Mouse (Mus musculus) CD8-positive naive resting alpha-beta T cell, adult 2 months (primary cell): ENCODE measurements at regions not wholly inside any gene's neighbourhood (a gene's known extent, or its start where the extent isn't known, plus 50 kb on each side); places are given as distances from the start of the nearest gene placed in this dataset.

Experiments used
- DNase-seq, 2 experiments: peaks; one replicate each; pipeline ENCODE4 v3.0.0; 2022; ENCODE audit warnings: low read depth in 2 of 2, low spot score in 2 of 2

DNA sequence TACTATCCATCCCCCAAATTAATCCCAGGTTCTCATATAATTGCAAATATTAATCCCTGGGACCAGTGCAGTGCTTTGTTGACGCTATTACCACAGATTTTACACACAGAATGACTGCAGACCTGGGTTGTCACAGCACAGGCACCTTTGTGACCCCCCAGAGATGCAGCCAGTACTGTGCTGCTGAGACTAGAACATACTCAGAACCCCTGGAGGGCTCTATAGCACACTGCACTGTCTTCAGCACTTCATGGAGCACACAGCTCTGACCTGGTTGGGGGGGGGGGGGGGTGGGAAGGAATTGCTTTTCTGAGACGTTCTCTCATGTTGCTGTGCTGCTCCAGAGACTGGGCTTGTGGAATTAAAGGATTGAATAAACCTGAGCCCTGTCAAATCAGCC, 154.9 kb upstream of the Gm34302 start:
- DNase-seq = no peak

DNA sequence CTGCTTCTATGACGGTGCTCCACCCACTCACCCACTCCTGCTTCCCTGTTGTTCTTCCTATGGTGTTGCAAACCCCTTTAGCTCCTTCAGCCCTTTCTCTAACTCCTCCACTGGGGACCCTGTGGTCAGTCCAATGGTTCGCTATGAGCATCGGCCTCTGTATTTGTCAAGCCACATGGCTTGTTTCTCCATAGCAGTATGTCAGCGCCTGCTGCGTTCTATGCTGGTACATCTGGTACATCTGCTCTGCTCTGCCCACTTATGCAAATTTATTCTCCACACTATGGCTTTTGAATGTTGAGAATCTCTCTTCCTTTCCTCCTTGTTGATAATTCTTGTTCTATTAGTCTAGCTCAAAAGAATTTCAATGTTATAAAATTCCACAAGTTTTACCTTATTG, 154.2 kb upstream of the Gm34302 start:
- no peak for DNase-seq

DNA sequence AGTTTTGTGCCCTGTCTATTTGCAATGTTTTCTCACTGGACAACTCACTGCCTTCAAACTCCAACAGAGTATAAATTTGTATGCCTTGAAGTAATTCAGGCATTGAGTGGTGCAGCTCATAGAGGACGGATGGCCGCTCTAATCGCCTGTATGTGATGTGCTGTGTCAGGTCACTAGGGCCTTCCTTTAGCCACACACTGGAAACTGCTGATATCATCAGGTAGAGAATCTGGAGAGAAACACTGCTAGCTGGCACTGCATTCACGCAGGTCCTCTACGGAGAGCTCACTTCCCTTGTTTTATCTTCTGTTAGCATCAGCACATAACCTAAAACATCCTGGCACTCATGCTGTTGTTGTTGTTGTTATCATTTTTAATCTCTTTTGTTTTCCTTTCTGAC, 144.0 kb upstream of the Gm34302 start:
- no peak for DNase-seq

DNA sequence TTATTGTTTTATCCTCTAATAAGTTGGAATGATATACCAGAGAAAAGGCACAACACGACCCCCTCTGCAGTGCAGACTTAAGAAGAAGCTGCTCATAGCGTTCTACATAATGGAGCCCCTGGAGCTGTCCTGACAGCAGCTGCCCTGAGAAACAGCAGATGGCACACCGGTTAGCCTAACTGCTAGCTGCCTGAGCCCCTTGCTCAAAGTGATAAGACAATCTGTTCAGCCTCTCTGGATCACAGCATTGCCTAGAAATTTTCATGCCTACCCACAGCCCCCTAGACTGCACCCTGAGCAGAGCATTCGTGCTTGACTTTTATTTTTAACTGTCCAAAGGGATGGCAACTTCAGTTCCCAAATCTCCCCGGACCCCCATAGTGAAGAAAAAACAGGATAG, 132.4 kb upstream of the Gm34302 start:
- no peak for DNase-seq

DNA sequence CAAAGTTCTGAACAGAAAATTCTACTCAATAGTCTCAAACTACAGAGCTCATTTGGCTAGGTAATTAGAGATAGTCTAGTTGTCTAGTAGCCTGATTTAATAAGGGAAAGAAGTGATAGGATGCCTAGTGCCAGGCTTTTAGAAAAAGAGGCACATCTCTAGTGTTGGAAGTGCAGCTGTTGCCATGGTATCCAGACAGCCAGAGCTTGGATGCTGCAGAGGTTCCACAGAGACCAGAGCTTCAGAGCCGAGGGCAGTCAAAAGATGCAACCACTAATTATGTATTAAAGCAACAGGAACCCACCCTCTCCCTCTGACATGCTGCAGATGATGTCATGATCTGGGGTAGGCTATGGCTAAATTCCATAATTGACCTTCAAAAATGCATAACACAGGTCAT, 130.0 kb upstream of the Gm34302 start:
- no peak for DNase-seq

DNA sequence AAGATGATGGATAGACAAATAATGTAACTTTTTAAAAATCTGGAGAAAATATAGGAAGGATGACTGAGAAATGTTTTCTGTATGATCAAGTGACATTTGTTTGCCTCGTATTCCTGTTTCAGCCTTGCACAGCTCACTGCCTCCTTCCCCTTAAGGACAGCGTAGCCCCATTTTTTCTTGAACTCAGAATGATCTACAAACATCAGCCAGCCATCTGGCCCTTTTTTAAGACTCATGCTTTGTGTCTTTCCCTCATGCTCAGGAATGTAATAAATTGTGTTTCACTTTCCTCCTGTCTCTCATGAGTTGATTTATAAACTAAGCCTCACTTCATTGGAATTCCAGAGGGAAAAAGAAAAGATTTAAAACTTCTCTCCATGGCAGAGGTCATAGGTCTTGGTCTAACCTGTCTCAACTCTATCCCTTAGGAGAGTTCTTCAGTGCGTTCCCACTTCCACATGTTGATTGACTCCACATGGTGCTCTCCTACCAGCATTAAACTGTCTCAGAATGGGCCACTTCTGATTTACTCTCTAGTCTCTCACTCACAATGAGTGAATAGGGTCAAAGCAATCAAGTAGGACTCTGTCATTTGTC, 129.2 kb upstream of the Gm34302 start:
- DNase-seq = no peak

DNA sequence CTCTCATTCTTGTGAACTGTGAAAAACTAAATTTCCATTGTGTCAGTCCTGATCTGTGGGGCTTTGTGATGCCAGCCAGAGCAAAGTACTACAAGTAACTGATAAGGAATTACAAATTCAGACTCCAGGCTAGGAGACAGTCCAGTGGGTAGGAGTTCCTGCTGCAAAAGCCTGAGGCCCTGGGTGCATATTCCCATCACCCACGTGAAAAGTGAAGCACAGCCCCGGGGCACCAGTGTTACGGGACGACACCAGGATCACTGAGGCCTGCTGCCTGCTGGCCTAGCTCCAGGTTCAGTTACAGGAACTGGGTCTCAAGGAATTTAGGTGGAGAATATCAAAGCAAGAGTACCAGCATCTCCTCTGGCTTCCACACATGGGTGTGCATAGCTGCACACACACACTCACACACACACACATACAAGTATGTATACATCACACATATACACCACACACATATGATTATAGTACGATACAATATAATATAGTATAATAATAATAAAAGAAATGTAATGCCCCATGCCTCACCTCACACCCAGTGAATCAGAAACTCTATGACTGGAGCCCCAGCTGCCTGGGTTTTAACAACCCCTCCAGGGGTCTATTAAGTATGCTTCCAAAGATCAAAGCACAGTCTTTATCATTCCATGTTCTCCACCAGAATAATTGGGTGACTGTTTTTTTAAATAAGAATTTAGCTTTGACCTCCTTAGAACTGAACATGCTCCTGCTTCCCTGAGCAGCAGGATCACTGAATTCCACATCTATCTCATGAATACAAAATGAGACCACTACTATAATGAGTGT, 126.6 kb upstream of the Gm34302 start:
- DNase-seq = no peak

DNA sequence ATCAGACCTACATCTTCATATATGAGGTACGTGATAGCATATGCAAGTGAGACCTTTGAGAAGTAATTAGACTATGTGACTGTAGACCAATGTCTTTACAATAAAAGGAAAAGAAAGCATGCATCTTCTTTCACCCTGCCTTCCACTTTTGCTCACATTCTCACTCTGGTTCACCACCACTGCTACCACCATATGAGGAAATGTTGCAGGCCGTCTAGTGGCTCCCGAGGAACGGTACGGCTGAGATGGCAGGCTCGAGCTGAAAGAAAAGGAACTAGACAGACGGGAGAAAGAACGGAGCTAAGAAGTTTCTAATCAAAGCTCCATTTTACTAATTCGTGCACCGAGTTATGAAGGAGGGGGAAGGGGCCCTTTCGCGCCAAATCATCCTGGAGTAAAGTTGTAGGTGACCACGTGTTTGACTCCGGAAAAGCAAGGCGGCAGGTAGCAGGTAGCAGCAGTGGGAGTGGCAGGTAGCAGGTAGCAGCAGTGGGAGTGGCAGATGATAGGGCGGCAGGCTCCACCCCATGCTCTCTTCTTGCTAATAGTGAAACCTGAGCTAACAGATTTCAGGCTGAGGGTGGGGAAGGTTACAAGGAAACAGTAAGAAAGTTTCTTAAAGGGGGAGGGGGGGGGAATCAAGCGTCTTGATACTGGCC, 125.9 kb upstream of the Gm34302 start:
- DNase-seq = no peak

DNA sequence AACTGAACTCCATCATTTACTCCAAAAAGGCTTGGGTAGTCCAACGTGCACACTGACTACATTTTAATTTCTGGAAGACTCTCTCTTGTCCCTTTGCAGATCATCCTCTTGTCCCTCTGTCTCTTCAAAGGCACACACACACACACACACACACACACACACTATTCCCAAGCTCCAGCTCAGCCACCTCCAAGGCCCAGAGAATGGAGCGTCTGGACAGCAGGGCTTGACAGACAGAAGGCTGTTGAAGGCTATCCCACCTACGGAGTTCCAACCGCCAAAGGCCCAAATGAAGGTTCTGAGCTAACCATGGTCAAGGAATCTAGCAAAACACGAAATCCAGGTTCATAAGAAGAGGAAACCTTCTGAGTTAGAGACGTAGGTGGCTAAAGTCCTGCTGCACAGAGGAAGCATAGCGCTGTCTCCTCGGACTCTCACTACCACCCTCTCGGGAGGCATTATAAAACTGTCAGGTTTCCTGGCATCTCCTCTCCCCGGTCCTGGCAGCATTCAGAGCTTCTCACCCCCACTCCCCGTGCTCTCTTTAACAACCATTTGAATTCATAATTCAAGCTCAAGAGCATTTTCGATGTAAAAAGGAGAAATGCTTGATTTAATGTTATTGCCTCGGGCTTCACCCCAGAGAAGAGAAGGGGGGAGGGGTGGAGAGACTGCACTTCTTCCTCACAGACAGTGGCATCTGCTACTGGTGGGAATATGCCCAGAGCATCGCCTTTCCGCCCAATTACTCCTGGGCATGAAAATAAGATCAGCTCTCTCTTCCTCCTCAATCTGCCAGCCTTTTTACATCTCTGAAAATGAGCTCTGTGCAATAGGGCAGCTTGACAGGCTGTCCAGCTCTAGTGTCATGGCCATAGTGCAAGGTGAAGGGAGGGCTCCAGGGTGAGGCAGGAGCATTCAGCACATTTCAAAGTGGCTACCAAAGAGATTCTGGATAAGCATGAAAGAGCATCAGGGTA, 99.3 kb upstream of the Gm34302 start:
- DNase-seq = no peak

DNA sequence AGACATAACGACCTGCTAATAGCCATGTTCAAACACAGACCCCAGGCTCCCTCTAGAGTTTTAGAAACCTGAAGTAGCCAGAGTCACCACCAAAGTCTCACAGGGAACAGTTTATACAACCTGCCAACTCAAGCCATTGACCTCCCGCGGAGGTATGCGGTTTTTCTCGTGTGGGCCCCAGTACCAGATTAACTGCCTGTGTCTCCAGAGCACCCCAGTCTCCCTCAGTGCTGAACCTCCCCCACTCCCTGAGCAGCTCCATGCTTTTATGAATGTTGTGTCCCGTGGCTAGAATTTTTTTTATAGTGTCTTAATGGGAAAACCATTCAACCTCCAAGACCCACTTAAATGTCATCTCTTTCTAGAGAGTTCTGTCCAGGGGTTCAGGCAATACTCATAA, 98.5 kb upstream of the Gm34302 start:
- no peak for DNase-seq

DNA sequence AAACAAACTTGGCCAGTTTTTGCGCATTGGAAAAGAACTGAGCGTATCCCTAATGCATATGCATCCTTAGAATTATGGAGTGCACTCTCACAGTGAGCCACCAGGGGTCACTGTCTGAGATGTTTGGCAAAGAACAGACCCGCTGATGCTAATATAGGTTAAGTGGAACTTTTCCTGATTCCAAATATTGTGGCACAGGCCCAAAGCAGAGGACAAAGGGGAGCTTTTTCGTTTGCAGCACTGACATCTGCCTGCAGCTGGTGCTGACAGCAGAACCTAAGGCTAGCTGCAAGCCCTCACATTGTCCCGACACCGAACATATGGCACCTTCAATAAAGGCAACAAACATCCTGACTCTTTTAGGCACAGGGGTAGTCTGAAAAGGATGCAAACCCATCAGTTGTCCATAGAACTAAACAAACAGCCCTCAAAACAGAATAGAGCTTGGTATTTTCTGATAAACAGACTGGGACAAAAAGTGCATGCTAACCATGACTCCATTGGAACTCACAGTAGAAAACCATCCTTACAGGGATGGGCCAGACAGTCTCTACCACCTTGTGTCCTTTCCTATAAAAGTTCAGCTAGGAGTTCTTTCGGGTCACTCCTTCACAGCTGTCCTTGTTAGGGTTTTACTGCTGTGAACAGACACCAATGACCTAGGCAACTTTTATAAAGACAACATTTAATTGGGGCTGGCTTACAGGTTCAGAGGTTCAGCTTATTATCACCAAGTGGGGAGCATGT, 87.1 kb upstream of the Gm34302 start:
- peak in 1 of 2 experiments; percentile 20 for DNase-seq

DNA sequence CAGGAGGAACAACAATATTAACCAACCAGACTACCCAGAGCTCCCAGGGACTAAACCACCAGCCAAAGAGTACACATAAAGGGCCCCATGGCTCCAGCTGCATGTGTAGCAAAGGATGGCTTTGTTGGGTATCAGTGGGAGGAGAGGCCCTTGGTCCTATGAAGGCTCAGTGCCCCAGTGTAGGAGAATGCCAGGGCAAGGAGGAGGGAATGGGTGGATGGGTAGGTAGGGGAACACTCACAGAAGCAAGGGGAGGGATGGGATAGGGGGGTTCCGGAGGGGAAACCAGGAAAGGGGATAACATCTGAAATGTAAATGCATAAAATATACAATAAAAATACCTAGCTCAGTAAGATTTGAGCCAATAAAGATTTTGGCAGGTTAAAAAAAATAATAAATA, 86.4 kb upstream of the Gm34302 start:
- no peak for DNase-seq

DNA sequence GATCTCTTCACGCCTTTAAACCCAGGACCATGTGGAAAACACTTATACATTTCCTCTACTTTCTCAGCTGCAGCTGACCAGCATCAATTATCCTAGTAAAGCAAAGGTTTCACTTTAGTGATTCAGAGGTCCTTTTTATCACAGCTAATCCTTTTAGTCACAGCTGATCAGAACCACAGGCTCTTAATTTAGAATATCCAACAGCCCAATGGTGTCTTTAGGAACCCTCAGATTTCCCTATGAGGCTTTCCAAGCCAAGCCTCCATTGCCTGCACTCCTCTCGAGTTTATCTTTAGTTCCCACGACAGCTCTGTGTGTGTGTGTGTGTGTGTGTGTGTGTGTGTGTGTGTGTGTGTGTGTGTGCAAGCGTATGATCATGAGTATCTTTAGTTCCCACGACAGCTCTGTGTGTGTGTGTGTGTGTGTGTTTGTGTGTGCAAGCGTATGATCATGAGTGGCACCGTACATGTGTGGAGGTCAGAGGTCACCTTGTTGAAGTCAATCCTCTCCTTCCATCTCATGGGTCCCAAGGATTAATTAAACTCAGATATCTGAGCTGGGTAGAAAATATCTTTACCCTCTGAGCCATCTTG, 85.4 kb upstream of the Gm34302 start:
- DNase-seq = no peak

DNA sequence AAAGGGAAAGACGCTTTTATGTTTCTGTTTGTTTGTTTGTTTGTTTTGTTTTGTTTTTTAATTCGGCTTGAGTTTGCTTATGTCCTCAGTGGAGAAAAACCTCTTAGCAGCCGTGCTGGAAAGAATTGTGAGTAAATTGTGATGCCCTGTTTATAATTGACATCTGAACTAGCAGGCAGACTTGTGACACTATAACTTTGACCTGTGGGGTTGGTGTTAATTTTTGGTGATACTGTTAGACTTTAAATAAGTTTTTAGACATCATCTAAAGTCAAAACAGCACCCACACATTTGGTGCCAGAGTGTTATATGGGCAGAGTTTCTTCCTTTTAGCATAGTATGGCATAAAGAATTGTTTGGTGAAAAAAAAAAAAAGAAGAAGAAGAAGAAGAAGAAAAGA, 84.0 kb upstream of the Gm34302 start:
- DNase-seq = no peak

DNA sequence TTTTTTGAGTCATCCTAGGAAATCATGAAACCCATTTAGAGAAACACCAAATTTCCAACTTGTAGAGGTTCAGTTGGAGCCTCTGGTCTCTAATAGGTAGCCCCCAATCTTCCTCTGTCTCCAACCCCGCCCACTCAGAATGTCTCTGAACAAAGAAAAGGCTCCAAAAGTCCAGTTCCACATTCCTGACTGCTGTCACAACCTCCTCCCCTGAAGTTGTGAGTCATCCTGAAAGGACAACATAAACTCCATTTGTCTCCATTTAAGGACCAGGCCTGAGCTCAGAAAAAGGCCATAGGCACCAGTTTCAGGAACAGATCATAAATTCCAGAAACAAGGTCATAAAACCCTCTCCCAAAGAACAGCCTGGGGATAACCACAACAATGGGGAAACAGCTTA, 79.4 kb upstream of the Gm34302 start:
- DNase-seq = no peak

DNA sequence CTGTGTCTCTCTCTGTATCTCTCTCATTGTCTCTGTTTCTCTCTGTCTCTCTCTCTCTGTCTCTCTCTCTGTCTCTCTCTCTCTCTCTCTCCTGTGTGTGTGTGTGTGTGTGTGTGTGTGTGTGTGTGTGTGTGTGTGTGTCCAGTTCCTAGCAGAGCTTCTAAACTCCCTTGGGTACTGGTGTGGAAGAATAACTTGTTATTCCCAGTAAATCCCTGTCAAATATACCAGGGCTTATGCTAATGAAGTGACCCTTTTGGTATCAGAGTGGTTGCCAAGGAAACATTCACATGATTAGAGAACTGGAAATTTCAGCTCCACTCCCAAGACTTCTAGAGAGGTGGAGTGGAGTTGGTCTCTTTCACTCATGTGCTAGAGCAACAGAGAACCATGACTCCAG, 78.9 kb upstream of the Gm34302 start:
- no peak for DNase-seq

DNA sequence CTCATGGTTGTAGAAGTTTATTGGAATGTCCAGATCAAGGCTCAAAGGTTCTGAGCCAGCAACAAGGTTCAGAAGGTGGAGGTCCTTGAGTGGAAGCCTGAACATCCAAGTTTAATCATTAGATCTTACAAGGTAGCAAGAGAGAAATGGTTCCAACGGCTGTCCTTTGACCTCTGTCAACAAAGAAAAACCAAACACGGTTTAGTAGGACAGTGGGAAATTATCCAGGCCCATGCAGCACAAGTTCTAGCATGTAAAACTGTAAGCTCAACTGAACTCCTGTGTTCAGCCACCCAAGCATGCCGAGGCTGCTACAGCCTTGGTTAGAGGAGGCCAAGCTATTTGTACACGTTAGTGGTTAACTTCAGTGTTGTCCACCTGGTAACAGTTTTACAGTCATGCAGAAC, 77.1 kb upstream of the Gm34302 start:
- DNase-seq = no peak

DNA sequence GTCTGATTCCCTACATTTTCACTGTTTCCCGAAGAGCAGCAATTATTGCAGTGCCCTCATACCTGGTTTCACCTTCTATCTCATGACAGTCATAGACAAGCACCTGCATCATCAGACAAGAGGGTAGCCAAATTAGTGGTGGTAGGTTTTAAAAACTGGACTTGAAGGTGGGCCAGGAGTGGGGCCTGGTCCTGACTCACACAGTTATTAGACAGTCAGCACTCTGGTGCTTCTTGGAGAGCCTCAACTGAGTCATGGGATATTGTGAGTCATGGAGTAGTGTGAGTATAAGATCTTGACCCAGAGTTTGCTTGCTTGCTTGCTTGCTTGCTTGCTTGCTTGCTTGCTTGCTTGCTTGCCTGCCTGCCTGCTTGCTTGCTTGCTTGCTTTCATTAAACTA, 73.1 kb upstream of the Gm34302 start:
- DNase-seq = no peak

DNA sequence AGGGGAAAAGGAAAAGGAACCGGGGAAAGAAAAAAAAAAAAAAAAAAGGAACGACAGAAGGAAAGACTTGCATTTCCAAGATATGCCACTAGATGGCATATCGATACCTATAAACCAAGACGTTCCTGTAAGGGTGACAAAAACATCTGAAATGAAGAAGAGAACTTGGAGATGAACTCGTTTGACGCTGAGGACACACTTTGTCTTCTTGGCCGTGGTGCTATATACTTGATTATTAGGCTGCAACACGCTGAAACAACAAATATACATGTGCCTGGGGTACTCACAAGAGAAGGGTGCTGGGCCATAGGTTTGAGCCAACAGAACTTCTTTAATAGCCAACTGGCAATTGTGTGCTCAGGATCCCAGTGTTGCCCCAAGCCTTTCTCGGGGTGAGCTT, 71.2 kb upstream of the Gm34302 start:
- no peak for DNase-seq

DNA sequence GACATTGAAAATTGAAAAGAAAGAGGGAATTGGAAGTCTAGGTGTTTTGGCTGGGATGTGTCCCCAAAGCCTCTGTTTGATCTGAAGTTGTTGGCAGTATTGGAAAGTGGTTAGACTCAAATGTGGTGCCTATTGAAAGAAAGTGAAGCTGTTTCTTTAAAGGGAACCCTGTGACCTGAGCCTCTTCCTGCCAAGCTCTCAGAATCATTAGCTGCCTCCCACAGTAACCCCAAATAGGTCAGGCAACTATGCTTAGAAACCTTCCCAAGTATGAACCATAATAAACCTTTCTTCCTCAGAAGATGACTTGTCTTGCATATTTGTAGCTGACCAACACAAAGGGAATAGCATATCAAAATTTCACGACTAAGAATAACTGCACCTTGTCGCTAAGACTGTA, 69.7 kb upstream of the Gm34302 start:
- DNase-seq = no peak
